Mouse (Mus musculus): Measurements from ENCODE around the gene Rpl10a.

Gene Rpl10a

DNA sequence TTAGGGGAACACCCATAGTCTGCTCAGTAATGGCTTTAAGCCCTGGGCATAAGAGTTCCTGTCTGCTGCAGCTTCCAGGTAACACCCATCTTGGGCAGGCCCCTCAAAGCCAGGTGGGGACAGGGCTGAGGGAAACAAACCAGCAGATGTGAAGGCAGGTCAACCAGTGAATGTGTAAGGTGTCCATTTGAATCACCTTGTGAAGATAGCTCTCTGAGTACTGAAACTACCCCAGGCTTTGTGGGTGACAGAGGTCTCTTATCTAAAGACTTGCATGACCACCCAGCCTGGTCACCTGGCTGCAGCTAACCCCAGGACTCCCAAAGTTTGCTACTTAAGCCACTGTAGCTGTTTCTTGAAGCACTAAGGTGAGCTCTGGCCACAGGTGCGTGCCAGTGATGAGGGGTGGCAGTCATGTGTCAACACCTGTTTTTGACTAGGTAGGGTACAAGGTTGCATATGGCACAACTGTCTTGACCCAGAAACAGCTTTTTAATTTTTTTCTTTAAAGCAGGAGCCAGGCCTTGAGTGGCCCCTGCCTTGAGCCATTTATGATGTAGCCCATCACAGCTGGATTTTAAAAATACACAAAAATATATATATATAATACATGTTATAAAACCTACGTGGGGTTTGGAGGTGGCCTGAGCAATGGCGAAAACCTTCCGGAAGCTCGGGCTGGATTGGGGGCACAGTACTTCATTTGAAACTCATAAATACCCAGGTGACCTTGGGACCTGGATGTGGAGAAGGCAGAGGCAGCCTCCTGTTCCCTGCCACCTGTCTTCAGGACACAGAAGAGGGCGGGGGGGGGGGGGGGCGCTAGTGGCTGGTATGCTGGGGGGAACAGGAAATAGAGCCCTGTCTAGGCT is 3.2 kb downstream of the Rpl10a start:
- no peak for DNase-seq (ENCODE audit: low read depth, low spot score)

DNA sequence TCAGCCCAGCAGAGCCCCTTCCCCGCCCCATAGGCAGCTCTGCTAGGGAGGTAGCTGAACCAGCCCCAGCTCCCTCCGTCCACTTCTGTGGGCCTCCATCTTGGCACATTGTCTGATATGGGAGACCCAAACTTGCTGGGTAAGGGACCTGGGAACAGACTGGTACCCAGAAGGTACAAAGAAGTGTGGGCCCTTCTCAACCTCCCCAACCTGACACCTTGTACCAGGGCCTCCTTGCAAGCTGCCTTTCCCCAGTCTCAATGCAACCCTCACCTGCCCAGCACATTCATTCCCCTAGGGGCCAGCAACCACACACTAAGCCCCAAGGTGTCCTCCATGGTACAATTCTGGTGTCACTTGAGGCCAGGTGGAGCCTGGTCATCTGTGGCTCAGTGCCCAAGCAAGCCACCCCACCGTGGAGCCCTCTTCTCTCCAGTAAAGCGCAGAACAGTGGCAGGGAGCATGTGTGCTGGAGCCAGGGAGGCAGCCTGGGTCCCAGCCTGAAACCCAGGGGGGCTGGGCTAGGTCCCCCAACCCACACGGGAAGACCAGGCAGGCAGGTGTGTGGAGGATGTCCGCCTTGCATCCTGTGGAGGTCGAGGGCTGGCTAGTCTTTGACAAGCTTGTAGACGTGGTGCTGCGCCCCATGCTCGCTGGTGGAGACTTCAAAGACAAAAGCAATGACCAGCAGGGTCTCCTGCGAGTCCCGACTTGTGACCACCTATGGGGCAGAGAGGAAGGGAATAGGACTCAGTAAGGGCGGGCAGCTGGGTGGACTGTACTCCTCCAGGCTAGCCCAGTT is 4.0 kb downstream of the Rpl10a start:
- DNase-seq (ENCODE audit: low read depth, low spot score): no peak

DNA sequence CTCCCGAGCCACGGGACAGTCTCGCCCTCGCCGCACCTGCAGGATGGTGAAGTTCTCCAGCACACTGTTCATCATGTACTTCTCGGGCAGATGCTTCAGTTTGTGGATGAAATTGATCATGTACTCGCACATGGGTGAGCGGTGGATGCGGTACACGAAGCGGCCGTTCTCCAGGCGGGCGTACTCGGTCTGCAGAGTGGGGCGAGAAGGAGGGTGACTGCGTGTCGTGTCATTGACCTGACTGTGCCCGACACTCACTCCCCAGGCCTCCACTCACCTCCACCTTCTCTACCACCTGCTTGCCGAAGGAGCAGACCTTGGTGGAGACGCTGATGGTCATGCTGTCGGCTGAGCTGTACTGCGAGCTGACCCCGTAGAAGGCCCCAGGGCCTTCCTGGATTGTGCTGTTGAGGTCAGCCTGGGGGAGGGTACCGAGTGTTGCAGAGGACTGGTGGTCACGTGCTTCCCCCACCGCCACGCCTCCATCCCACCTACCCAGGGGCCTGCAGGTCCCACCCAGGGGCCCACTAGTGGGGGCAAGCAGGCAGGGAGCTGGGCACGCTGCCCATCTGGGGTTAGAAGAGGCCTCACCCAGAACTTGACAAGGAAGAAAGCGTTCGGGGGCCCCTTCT is 4.8 kb downstream of the Rpl10a start:
- DNase-seq (ENCODE audit: low read depth, low spot score): no peak

DNA sequence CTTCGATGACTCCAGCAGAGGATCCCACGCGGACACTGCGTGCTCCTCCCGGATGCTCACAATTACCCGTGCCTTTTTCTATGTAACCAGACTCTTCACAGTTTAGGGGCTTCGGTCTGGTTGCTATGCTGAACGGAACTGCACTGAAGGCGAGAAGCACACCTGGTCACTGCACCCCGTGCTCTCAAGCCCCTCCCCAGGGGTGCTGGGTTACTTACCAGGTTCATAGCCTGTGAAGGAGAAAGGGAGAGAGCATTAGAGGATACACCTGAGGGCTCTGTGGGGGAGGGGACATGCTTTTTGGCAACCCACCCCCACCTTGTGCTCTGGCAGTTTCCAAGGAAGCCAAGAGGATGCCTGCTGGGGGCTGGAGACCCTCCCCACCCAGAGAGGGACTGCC is 7.0 kb downstream of the Rpl10a start:
- DNase-seq (ENCODE audit: low read depth, low spot score): no peak

DNA sequence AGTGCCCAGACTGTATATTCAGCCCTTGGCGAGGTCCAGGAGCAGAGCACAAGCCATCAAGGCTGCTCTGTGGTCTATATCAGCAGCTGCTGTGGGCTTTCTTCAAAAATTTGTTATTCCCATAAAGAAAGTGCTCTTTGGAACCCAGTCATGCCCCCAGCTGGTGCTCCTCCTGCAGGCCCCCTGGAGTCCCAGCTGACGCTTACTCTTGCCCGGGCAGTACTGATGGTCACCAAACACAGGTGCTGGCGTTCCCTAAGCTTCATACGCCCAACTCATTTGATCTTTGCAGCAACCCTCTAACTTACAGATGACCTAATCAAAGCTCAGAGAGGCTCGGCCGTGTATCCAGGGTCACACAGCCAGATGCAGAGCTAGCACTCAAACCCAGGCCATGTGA is 9.3 kb downstream of the Rpl10a start:
- no peak for DNase-seq (ENCODE audit: low read depth, low spot score)

DNA sequence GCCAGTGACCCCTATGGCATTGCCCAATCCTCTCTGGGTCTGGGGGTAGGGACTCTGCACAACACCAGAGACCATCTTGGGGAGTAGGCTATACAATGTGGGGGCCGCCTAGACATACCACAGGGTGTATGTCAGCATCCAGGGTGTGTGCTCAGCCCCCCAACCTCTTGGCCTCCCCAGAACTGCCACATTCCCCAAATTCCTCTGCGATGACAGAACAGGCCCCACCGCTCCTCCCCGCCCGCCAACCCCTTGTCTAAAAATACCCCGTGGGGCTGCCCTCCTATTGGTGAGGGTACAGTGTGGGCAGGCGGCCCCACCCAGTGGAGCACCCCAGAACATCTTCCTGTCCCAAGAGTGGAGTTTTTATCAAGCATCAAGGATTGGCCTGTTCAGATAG is 12.3 kb downstream of the Rpl10a start:
- DNase-seq (ENCODE audit: low read depth, low spot score): no peak

DNA sequence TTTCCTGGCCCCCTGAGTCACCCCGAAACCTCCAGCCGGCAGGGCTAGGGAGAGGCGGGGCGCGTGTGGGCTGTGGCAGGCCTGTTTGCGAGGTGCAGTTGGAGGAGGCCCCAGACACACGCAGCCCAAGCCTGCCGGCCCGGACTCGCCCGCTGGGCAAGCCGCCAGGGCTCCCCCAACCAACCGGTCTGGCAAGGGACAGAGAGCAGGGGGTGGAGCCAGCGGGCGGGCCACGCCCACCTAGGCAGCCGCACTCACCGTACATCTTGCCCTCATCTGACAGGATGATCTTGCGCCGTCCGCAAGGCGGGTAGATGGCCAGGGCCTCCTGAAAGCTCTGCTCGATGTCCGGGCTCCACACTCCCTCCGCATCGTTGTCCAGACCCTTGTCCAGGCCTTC is 12.8 kb downstream of the Rpl10a start:
- peak; percentile 52 for DNase-seq (ENCODE audit: low read depth, low spot score)

DNA sequence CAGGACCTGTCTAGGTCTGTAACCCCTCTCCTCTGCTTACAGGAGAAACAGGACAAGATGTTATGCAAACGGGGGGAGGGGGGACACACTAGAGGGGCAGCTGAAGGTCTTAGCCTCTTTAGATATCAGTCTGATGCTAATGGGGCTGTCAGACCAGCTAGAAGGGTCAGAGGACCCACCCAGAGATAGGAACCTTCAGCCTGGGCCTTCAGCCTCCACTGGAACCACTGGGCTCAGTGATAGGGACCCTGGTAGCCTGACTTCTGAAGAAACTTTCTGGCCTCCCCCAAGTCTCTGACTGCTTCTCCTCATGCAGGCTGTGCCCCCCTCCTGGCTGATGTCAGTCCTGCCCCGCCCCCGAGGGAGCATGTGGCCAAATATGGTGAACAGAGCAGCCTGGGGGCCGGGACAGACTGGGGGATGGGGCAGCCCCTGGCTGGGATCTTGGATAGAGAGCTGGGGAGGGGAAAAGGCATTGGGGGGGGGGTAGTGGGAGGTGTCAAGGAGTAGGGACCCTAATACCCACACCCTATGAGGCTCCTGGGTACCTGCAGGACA is 15.9 kb downstream of the Rpl10a start:
- DNase-seq (ENCODE audit: low read depth, low spot score): no peak

DNA sequence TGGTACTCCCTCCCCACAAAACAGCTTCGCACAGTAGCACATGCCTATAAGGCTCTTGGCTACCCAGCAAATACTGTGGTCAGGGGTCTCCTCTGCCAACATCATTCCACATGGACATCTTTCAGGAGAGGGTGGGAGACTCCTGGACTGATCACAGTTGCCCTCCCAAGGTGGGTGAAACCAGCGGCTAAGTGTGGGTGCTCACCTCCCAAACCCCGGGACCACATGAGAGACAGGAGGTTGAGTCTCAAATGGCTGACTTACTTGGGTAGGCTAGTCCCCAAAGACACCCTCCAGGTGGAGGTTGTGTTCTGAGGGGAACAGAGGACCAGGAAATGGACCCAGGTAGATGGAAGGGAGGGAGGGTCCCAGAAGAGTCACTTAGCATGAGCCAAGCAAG is 16.4 kb downstream of the Rpl10a start:
- DNase-seq (ENCODE audit: low read depth, low spot score): no peak

DNA sequence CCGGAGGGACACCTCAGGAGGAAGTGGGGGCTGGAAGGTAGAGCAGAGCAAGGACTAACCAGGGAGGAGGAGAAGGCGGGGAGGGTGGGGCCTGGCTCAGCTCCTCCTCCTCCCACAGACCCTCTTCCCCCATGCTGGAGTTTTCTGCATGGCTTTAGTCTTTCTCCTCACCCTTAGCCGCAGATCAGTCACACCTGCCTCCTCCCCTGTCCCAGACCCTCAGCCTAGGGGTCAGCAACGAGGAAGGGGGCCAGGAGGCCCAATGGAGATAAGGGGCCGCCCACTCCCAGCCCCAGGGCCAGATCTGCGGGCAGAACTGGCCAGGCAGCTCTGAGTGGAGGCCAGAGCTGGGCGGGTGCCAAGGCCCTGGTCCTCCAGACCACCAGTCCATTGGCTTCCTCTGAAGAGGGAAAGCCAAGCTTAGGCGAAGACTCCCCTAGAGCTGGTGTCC is 17.0 kb downstream of the Rpl10a start:
- no peak for DNase-seq (ENCODE audit: low read depth, low spot score)

DNA sequence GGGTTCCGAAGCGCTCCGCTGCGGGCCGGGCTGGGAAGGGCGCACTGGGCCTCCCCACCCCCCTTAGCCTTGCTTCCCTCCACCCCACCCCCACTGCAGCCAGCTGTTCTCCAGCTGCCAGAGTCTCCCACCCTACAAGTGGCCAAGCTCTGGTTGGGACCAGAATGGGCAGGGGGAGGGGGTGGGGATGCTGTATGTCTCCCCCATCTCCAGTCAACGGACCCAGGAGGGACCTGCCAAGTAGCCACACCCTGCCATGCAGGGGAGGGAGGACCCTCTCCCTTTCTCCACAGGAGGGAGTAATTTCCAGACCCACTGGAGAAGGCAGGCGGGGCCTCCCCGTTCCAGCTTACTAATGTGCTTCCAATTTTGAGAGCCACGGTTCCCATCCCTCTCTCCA is 17.6 kb downstream of the Rpl10a start:
- no peak for DNase-seq (ENCODE audit: low read depth, low spot score)

DNA sequence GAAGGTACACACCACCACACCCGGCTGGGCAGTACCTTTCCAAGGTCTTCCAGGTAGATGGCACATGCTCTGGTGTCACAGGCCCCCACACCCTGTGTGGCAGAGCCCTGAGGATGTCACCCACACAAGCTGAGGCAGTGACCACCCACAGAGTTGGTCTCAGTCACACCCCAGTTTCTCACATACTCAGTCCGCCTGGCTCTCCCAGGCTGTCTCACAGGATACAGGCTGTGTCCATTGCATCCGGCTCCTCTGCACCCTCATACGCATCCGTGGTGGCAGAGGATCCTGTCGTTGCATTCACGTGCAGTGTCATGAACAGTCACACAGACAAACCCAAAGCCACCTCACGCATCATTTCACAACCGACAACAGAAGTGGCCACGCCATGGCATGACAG is 19.1 kb downstream of the Rpl10a start:
- no peak for DNase-seq (ENCODE audit: low read depth, low spot score)

DNA sequence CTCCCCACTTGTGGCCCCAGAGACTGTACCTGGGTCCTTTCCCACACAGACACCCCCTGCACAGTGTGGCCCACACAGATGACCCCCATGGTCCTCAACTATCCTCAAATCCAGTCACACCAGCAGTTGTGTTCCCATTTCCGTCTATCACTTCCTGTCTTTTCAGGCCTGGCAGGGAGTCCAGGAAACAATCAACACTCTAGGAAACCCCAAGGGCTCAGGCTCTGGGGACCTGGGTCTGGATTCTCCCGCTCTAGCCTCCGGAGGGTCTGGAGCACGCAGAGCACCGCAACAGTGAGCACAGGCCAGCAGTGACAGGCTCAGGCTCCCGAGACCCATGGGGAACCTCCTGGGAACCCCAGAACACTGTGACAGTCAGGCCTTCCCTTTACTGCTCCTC is 19.9 kb downstream of the Rpl10a start:
- no peak for DNase-seq (ENCODE audit: low read depth, low spot score)

DNA sequence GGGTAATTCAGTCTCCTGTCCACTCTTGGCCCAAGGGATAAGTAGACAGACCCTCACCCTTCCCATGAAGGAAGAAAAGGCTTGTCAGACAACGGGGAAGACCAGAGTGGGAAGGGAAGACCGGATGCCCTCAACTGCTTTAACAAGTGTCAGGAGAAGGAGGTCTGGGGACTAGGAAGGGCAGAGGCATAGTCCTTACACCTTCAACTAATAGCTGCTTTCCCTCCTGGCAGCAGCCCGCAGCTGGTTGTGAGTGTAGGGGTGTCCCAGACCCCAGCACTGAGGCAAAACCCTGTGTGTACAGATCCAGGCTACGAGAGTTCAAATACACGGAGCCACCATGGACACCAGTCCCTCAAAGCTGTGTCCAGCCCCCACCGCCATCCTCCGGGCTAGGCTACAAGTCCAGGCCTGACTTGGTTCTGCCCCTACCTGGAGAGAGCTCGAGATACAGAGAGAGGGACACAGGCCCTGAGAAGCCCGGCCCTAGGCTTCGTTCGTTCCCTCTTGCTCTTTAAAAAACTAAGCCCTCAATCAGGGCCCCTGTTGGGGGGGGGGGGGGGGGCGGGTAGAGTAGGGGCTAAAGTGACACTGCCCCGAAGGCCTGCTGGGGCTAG is 21.1 kb downstream of the Rpl10a start:
- no peak for DNase-seq (ENCODE audit: low read depth, low spot score)

DNA sequence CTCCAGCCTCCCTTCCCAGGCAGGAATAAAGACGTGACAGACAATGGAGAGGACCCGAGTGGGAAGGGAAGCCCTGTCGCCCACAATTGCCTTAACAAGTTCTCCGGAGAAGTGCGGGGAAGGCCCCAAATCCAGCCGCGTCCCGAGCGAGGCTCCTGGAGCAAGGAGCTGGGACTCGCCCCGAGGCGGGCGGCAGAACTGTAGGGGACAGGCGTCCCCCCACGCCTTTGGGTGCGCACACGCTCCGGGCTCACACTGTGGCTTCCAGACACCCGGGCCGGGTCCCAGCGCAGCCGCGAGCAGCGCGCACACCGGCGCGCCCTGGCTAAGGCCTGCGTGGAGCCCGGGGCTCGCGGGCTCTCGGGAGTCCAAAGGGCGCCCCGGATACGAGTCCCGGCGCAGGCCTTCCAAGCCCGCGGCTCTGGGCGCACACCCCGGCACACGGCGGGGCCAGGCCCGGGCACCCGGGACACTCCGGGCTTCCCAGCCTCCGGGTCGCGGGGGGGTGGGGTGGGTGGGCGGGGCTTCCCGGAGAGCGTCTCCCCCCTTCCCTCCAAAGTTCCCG is 21.7 kb downstream of the Rpl10a start:
- DNase-seq (ENCODE audit: low read depth, low spot score): peak; percentile 32

DNA sequence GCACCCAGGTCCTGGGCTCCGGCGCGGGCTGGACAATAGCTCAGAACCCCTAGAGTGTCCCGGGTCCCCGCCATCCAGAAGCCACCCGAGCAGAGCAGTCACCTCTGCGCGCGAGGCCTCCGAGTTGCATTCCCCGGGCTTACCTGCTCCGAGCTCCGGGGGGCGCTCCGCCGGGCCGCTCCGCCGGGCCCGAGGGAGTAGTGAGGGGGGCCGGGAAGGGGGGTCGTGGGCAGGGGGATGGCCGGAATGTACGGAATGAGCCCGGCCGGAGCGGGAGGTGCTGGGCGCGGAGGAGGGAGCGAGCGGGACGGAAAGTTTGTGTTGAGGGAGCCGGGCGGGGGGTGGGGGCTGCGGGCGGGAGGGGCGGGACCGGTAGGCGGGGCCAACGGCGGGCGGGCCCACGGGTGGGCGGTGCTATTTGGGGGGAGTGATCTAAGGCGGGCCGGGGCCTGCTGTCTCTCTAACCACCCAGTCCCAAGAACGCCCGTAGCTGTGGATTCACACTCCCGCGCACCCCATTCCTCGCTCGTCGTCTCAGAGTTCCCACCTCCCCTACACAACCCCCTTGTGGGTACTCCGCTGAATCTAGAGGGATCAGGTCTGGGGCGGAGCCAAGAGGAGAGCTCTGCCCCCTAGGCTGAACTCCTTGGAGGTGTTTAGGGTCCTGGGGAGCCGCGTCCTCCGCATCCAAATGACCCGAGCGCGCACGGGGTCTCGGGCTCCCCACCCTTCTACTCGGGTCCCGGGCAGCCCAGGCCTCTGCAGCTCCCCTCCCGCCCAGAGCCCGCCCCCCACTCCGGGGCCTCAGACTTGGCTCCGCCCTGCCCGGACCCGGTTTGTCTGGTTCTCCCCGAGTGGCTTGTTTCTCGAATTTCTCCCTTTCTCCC is 22.4 kb downstream of the Rpl10a start, which contains the start of gene Tead3:
Gene Tead3 (minus strand): TSS at position 352 of the 887 bp plus-strand sequence.
- peak; percentile 75 for DNase-seq (ENCODE audit: low read depth, low spot score)

DNA sequence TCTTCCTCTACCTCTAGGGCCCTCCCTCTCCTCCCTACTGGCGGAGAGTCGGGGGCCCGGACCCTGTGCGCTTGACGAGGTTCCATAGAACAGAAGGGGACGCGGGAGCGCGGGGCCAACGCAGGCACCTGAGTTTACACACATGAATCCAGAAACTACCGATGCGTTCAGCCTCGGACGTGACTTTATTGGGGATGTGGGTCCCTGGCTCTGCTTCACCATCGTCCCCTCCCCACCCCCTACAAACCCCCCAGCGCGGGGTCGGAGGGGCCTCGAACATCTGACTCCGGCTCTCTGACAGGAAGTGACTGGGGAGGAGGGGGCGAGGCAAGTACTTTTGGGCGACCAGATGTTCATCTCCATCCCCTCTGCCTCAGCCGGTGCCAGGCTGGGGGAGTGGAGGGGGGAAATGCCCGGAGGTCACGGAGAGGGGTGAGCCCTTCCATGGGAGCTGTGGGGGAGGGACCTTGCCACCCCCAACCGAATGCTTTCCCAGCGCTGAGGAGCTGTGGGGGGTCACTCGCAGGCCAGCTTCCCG is 23.2 kb downstream of the Rpl10a start:
- peak; percentile 25 for DNase-seq (ENCODE audit: low read depth, low spot score)

DNA sequence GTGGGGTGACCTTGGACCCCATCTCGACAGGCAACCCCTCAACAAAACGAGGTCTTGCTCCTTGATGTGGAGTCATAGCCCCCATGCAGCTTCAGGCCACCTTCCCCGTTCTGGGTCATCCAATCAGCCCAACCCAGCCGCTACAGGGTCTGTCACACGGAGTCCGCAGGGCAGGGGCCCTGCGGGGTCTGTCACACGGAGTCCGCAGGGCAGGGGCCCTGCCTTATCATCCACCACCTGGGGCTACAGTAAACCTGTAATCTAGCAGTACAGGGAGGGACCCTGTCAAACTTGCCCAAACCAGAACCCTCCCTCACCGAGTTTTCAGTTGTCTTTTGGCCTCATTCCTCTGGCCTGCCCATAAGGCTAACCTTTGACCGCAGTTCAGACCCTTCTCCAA is 23.7 kb downstream of the Rpl10a start:
- DNase-seq (ENCODE audit: low read depth, low spot score): no peak

DNA sequence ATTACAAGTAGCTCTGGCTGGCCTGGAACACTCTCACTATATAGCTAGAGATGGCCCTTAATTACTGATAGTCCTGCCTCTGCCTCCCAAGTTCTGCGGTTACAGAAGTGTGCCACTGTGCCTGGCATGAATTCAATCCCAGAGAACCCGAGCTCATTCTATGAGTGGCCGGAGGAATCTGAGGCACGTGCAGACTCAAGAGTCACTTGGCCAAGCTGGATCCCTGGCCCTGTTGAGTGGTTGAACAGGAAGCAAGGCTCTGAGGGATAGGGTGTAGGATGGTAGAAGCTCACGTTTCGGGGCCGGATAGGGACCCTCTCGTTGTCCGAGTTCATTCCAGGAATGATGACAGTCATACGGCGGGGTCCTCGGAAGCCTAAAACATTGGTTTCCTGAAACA is 27.6 kb downstream of the Rpl10a start:
- no peak for DNase-seq (ENCODE audit: low read depth, low spot score)
